Mouse (Mus musculus): ENCODE results near the gene Lrrc23.

GRCm38 (mm10) chr6:124770013-124770412 lies 9.5 kb downstream of the Lrrc23 start:
- TF ChIP-seq CTCF (IDR thresholded peaks at IDR 0.05; ENCODE audit: low read depth, low read length): no peak
- no peak for TF ChIP-seq POLR2AphosphoS5 (IDR thresholded peaks at IDR 0.05; ENCODE audit: insufficient replicate concordance, low read depth, low read length)
- TF ChIP-seq GATA1 (IDR thresholded peaks at IDR 0.05; ENCODE audit: borderline replicate concordance, low read length): no peak
- TF ChIP-seq TAL1 (conservative IDR thresholded peaks at IDR 0.05; ENCODE audit: low read depth, low read length): no peak
